Mouse (Mus musculus) urinary bladder, postnatal 4 days (tissue): ENCODE data around the gene Plce1.

Experiments
- DNase-seq, 2 experiments: peaks; one replicate each; pipeline ENCODE4 v3.0.0; 2021 to 2022; ENCODE audit warnings: low spot score in 2 of 2

Gene Plce1

GRCm38 (mm10) chr19:38480731-38481621 is at the start of gene Plce1:
TSS of gene Plce1 (plus strand) at chr19:38481109.
- DNase-seq = peak; percentile 43 to 59

GRCm38 (mm10) chr19:38431326-38431725 is 49.6 kb upstream of the Plce1 start:
- DNase-seq = no peak

GRCm38 (mm10) chr19:38432021-38432420 is 48.9 kb upstream of the Plce1 start:
- no peak for DNase-seq

- no peak for DNase-seq
Observed at GRCm38 (mm10) chr19:38433381-38433780, 47.5 kb upstream of the Plce1 start.

GRCm38 (mm10) chr19:38435221-38435620 is 45.7 kb upstream of the Plce1 start:
- DNase-seq = no peak

- DNase-seq = no peak
Observed at GRCm38 (mm10) chr19:38441860-38442259, 39.0 kb upstream of the Plce1 start.

GRCm38 (mm10) chr19:38445758-38446157 is 35.2 kb upstream of the Plce1 start:
- no peak for DNase-seq

GRCm38 (mm10) chr19:38455228-38455627 is 25.7 kb upstream of the Plce1 start:
- no peak for DNase-seq

GRCm38 (mm10) chr19:38458996-38459395 is 21.9 kb upstream of the Plce1 start:
- DNase-seq = no peak

- no peak for DNase-seq
Observed at GRCm38 (mm10) chr19:38460696-38461095, 20.2 kb upstream of the Plce1 start.

- no peak for DNase-seq
Observed at GRCm38 (mm10) chr19:38470257-38470893, 10.5 kb upstream of the Plce1 start.

GRCm38 (mm10) chr19:38475394-38475793 is 5.5 kb upstream of the Plce1 start:
- DNase-seq = no peak

- no peak for DNase-seq
Observed at GRCm38 (mm10) chr19:38478286-38478685, 2.6 kb upstream of the Plce1 start.

GRCm38 (mm10) chr19:38478948-38479347 is 2.0 kb upstream of the Plce1 start:
- DNase-seq = peak in 1 of 2 experiments; percentile 34

- no peak for DNase-seq
Observed at GRCm38 (mm10) chr19:38479473-38479872, 1.4 kb upstream of the Plce1 start.

GRCm38 (mm10) chr19:38480156-38480720 is 671 bp upstream of the Plce1 start:
- DNase-seq = no peak

GRCm38 (mm10) chr19:38481906-38482305 is 997 bp downstream of the Plce1 start:
- DNase-seq = no peak

GRCm38 (mm10) chr19:38482406-38483181 is 1.7 kb downstream of the Plce1 start:
- no peak for DNase-seq

- no peak for DNase-seq
Observed at GRCm38 (mm10) chr19:38485779-38486555, 5.1 kb downstream of the Plce1 start.

GRCm38 (mm10) chr19:38487501-38487900 is 6.6 kb downstream of the Plce1 start:
- DNase-seq = no peak
